Mouse (Mus musculus) spleen, postnatal 14 days (tissue): Measurements from ENCODE around the gene Fam234a.
"Not testable (repeated sequence)": the region's sequence is repeated elsewhere in the genome, so short reads cannot be mapped to it uniquely, and the experiment has no call there.

Source experiments
- DNase-seq, 2 experiments: peaks; one replicate each; pipeline ENCODE4 v3.0.0; 2021 to 2022; ENCODE audit warnings: low spot score in 2 of 2

Fam234a gene

DNA sequence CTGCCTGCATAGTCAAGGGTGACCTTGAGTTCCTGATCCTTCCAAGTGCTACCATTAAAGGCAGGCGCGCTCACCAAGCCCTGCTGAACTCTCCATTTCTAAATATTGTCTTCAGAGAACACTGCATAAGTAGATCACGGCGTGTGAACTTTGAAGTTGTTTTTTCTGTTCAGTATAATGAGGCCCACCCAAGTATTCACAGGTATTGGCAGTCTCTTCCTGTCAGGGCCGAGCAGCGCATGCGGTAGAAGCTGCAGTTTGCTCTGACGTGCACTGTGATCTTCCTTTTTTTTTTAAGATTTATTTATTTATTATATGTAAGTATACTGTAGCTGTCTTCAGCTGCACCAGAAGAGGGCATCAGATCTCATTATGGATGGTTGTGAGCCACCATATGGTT is 9.7 kb downstream of the Fam234a start:
- no peak for DNase-seq

DNA sequence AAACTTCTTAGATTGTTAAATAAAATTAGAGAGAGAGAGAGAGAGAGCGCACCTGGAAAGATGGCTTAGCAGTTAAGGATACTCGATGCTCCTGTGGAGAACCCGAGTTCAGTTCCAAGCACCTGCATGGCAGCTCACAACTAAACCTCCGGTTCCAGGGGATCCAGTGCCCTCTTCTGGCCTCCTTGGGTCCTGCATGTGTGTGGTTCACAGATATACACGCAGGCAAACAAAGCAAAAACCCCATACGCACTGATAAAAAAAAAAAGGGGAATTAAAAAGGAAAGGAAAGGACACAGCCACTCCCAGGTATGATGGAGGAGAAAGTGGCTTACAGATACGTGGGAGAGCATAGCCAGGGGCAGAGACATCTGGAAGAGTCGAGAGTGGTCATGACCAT is 11.2 kb downstream of the Fam234a start:
- no peak for DNase-seq

DNA sequence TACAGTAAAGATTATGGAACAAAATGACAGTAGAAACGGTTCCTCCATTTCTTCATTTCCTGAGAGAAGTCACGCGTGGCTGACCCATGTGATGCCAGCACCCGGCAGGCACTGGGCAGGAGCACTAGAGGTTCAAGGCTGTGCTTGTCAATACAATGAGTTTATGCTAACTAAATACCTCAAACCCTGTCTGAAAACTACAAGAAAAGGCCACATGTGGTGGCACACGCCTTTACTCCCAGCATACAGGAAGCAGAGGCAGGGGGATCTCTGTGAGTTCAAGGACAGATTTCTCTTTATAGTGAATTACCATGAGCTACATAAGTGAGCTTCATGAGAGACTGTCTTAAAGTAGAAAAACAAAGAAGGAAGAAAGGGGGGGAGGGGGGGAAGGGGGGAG is 12.9 kb downstream of the Fam234a start:
- DNase-seq = no peak

DNA sequence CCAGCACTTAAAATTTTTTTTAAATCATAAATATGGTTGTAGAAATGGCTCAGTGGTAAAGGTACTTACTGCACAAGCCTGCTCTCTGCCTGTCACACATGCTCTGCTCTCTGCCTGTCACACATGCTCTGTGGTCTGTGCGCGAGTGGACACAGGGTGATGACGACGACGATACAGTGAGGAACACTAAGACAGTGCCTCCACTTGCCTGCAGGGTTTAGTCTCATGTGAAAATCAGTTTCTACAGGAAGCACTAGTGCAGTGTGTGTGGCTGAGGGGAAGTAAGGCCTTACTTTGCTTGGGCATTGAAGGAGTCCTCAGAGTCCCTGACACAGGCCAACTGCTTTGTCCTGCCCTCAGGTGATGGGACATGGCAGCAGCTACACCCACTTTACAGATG is 14.3 kb downstream of the Fam234a start:
- DNase-seq = no peak

DNA sequence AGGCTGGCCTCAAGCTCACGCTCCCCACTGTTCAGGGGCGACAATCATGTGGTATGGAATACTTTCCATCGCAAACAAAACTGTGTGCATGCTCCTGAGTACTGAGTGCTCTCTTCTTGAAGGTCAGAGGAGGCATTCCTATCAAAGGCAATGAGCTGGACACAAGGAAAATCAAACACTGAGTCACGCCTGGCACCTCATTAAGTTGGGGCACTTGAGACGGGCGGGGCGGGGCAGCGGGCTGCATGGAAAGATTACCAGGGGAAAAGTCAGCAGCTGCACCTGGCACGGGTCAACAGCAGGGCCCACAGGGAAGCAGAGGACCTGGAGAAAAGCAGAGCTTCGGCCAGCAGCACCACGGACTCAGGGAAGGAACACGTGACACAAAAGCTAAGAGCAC is 18.9 kb downstream of the Fam234a start:
- DNase-seq = no peak

DNA sequence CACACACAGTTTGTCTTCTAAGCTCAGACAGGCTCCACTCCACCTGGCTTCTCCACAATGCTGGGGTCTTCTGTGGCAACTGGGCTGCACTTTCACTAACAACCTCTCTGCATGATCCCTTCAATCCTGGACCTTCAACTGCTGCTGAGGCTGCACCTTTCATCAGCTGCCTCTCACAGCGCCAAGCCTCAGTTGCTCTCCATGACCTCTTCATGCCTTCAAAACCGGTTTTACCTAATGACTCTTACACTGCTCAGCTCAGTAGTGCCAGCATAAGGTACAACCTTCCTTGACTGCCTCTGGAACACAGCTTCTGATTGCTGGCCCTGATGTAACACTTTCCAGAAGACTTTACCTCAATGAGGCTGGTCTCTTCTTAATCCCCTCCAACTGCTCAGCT is 22.5 kb downstream of the Fam234a start:
- DNase-seq = no peak

DNA sequence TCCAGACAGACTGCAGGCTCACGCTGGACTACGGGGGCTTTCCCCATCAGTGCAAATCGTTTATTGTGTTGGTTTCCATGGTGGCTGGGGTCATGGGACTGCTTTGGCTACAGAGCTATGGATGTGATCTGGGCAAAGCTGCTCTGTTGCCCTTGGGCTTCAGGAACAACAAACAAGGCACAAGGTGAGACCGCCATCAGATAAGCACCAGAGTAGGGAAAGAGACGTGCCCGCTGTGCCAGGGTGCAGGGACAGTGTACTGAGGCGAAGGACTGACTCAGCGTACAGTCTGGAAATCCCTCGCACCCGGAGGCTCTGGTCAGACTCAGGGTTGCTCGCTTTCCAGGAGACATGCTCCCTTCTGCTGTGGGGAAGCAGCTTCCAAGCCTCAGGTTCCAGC is 31.4 kb downstream of the Fam234a start:
- DNase-seq = no peak

DNA sequence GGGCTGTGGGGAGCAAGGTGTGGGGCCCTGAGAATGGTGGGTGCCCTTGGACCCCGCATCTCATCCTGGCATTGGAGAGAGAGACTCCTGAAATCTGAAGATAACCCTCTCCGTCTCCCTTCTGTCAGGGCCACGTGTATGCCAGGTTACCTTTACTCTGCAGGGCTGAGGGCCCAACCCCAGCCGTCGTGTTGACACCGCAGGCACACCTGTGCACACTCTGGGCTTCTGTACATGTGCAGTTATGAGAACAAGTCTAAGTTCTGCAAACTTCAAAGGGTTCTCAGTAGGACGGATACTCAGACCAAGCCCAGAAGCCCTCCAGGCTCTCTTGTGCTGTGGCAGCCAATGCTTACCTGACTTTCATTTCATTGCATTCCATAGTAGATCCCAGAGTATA is 31.8 kb downstream of the Fam234a start:
- DNase-seq = no peak

DNA sequence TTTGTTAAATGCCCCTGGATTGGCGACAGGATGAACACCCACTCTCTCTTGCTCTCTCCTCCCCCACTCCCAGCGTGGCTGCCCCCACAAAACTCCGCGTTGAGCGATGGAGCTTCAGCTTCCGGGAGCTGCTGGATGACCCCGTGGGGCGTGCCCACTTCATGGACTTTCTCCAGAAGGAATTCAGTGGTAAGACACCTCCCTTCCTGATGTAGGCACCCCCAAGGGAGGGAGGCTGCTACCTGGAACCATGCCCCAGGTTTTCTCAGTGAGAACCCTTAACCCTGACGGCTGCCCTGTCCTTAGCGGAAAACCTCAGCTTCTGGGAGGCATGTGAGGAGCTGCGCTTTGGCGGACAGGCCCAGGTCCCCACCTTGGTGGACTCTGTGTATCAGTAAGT is 36.4 kb downstream of the Fam234a start, which contains the start of gene Arhgdig:
TSS of gene Arhgdig (minus strand) at position 101 of the 400 bp plus-strand sequence.
- no peak for DNase-seq

DNA sequence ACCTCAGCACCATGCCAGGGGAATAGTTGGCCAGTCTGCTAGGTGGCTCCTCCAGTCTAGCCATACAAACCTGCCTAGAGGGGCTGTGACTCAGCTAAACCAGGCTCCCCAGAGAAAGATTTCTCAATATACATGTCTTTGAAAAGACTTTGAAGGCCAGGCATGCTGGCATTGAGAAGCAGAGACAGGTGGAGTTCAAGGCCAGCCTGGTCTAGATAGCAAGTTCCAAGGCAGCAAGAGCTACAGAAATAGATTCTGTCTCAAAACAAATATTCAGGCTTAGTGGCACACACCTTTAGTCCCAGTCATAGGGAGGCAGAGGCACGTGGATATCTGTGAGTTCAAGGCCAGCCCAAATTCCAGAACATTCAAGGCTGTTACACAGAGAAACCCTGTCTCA is 37.6 kb downstream of the Fam234a start:
- DNase-seq = no peak

DNA sequence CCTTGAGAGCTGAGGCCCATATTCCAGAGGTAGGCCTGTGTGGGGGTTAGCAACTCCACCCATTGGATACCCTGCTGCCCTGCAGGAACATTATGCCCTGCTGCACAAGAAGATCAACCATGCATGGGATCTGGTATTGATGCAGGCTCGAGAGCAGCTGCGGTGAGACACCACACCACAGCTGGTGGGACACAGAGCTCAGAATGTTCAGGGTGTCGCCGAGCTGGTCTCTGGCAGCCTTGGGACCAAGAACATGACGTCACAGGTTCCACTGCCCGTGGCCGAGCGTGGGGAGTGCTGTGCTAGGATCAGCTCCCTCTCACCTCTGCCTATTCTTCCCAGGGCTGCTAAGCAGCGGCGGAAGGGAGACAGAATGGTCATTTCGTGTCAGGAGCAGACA is 39.3 kb downstream of the Fam234a start:
- DNase-seq = no peak

DNA sequence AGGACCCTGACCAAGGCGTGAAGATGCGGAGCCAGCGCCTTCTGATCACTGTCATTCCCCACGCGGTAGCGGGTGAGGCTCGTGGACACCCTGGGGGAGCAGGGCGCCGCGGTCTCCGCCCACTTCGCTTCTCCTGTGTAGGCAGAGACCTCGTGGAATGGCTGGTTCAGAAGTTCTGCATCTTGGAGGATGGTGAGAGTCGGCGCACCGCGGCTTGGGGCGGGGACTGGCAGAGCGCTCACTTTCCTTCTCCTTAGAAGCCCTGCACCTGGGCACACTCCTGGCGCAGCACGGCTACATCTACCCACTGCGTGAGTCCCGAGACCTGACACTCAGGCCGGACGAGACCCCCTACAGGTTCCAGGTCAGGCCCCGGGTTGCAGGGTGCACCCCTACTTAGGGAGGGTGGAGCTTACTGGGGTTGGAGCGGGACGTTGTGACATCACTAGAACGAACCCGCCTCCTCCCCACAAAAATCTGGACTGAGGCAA is 40.7 kb downstream of the Fam234a start:
- DNase-seq = no peak

DNA sequence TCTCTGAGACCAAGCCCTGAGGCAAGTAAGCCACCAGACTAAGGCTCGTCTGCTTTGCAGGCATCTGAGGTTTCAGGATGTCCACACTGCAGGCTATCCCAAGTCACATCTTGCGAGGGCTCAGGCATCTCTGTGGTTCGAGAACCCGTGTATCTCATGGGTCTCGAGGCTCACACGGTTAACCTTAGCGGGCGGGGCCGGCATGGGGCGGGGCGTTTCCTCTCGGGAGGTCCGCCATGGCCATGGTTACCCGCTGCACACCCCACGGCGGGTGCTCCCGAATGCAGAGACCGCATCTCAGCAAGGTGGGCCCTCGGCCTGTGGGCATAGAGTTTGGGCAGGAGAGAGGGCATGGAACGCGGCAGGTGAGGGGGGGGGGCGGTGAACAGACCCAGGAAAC is 41.3 kb downstream of the Fam234a start, which contains the start of gene Rgs11:
TSS of gene Rgs11 (plus strand) at position 215 of the 400 bp plus-strand sequence.
- peak in 1 of 2 experiments; percentile 42 for DNase-seq

DNA sequence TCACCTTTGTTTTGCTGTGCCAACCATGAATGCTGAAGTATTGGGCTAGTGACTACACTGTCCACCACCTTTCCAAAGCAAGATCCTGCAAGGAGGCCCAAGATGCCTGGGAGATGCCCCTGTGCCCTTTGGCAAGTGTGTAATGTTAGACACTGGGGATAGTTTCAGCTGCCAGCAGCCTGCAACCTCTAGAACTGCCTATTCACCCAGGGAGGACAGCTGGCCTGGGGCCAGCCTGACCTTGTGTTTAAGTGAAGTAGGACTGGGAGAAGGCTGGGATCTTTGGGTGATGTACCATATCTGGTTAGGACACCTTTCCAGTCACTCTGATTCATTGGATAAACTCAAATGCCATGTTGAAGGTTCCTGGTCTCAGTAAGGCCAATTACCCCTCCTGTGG is 42.0 kb downstream of the Fam234a start:
- DNase-seq = no peak

DNA sequence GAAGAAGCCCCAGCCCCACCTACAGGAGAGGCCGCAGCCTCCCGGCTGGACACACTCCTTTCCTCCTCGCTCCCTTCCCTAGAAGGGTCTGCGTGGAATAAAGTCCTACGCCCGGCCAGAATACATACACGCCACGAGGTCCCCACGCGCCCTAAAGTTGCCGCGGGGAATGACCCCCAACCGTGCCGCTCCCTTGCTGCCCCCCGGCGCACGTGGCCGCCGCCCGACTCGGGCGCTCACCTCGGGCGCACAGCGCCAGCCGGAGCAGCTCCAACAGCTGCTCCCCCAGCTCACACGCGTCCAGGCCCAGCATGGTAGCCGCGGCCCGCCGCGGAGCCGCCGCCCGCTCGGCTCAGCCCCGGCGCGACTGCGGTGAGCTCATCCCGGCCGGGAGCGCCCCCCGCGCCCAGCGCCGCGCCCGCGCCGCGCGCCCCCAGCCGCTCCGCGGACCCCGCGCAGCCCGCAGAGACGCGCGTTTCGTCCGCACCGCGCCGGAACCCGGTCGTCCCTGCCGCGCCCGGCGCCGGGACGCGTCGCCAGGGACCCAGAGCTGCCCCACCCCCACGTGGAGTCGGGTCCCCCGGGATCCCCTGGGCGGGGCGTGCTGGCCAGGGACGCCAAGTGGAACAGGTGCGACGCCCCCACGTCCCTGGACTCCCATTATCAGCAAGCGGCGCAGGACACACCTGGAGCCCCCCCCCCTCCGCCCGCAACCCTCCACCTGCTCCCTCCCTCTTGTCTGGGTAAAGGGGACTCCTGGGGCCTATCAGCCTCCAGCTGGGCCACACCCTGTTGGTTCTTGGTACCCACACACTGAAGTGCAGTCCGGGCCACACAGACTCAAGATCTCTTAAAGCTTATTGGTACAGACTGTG is 43.0 kb downstream of the Fam234a start:
- DNase-seq = peak in 1 of 2 experiments; percentile 24

DNA sequence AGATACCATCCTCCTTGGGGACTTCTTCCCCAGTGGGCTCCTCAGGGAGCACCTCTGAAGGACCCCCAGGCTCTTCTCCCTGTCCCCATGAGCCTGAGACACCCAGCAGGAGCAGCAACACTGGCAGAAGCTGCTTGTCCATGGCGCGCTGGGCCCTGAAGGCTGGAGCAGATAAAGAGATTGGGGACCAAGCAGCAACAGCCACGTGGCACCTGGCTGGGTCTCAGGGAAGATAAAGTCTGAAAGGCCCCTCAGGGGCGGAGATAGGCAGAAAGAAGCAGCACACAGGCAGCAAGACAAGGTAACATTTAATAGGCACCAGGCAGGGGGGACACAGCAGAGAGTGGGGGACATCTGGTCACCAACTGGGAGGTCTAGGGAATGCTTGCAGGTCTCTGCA is 45.1 kb downstream of the Fam234a start, which contains the start of gene Pdia2:
TSS of gene Pdia2 (minus strand) at position 196 of the 400 bp plus-strand sequence.
- peak in 1 of 2 experiments; percentile 17 for DNase-seq

DNA sequence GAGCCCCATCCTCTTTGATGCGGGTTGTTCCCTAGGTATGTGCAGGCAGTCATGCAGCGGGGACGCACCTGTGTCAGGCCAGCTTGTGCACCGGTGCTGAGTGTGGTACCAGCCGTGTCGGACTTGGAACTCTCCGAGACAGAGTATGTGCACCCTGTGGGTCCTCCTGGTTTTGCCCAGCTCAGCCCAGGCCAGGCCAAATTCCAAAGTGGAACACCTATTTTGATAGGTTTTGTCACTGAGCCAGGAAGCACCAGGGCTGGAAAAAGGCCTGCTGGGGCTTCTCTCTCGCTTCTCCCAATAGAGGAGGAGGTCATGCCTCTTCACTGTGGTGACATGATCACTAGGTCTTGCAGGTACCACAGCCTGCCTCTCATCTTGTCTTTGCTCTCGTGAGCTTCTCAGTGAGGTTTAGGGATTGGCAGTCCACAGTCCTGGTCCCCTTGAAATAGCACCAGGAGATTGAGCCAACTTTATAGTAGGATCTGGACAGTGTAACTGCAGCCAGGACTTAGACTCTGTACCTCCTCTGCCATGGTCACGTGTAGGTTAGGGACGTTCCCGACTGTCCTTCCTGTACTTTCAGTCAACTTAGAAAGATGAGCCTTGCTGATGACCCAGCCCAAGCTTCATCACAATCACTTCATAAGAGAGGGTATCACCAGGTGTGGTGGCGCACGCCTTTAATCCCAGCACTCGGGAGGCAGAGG is 51.4 kb downstream of the Fam234a start:
- no peak for DNase-seq

DNA sequence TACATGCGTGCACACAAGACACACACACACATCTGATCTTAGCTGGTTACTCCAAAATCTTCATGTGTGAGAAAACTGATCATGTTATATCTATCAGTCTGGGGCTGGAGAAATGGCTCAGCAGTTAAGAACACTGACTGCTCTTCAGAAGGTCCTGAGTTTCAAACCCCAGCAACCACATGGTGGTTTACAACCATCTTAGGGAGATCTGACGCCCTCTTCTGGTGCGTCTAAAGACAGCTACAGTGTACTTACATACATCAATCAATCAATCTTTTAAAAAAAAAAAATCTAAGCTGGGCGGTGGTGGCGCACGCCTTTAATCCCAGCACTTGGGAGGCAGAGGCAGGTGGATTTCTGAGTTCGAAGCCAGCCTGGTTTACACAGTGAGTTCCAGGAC is 52.6 kb downstream of the Fam234a start:
- DNase-seq = not testable (repeated sequence)

DNA sequence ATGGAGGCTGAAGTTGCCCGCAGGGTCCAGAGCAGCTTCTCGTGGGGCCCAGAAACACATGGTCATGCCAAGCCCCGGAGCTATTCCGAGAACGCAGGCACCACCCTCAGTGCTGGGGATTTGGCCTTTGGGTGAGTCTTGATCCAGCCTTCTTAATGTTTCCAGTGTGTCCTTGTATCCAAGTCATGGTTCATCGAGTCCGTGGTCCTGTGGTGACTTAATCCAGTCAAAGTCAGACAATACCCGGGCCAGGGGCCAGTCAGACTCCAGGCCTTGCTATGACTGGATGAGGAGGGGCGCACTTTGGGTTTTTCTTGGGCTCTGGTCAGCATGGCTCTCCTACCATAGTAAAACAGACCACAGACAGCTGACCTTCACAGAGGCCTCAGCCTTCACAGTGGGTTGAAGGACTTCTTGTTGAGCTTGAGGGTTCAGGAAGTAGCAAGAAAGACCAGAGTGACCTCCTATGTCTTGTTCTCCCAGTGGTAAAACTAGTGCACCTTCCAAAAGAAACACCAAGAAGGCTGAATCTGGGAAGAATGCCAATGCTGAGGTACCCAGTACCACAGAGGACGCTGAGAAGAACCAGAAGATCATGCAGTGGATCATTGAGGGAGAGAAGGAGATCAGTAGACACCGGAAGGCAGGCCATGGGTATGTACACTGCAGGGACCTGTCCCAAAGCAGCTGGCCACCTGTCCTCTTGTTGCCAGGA is 55.8 kb downstream of the Fam234a start:
- DNase-seq = no peak

DNA sequence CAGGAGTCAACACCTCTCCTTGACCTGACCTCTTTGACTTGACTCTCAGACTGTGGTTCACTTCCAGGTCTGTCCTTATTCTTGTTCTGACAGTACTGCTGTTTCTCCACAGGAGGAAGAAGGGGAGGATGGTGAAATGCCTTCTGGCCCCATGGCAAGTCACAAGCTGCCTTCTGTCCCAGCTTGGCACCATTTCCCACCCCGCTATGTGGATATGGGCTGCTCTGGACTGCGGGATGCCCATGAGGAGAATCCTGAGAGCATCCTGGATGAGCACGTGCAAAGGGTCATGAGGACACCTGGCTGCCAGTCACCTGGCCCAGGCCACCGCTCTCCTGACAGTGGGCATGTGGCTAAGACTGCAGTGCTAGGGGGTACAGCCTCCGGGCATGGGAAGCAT is 56.5 kb downstream of the Fam234a start:
- DNase-seq = no peak

DNA sequence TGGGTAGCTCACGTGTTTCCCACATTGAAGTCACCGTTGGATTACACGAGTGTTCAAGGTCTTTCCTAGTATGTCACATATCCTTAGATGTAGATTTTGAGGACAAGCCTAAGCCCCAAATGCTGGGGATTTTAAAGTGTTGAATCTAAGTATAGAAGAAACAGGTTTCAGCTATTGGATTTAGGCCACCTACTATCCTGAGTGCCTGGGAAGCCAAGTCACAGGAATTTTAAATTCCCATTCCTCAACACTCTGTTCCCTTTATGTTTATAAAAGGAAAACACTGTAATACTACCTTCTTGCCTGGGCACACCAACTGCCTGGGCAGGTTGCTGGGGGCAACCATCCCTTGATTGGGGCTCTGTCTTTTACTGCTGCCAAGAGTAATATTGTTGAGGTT is 62.9 kb downstream of the Fam234a start:
- no peak for DNase-seq

DNA sequence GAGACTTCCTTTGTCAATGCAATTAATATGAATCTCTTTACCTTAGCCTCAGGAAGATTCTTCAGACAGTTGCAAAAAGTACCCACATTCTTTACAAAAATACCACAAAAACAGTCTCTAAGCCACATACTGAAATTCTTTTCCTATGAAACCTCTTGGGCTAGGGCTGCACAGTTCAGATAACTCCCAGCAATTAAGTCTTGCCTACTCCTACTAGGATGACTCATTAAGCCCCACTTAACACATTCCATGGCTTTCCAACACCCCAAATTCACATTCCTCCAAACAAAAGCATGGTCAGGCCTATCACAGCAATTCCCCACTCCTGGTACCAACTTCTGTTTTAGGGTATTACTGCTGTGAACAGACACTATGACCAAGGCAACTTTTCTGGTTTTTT is 65.4 kb downstream of the Fam234a start:
- no peak for DNase-seq
